Mouse (Mus musculus): Measurements from ENCODE around the gene Tcaf3.

Tcaf3 gene

GRCm38 (mm10) chr6:42542036-42543031, 55.2 kb downstream of the Tcaf3 start:
- DNase-seq = no peak

GRCm38 (mm10) chr6:42540681-42541080, 56.8 kb downstream of the Tcaf3 start:
- no peak for DNase-seq

- DNase-seq = no peak
Measured at GRCm38 (mm10) chr6:42539711-42540110, 57.8 kb downstream of the Tcaf3 start.

Data from thymus, postnatal 25 days (tissue).